Mouse (Mus musculus): Measurements from ENCODE around the gene Gm10428. TPM values are rescaled to one million over a fixed set of nuclear protein-coding genes. Genes with fewer than 3 reads are reported as not detected.
A peak's percentile ranks its signal among the peaks of the same experiment; 100 is the strongest.
"Not testable (repeated sequence)": the region's sequence is repeated elsewhere in the genome, so short reads cannot be mapped to it uniquely, and the experiment has no call there.

The Gm10428 gene
- polyA plus RNA-seq (2012; rRNA removed) = not detected in 2 replicates

GRCm38 (mm10) chr11:62752780-62753179 is at the start of gene Gm10428:
Gene Gm10428, plus strand, starts transcription at chr11:62753100.
- no peak for DNase-seq (ENCODE audit: low read depth)

- DNase-seq (ENCODE audit: low read depth) = no peak
Observed at GRCm38 (mm10) chr11:62706141-62706540, 46.8 kb upstream of the Gm10428 start.

- no peak for DNase-seq (ENCODE audit: low read depth)
Observed at GRCm38 (mm10) chr11:62708252-62708651, 44.6 kb upstream of the Gm10428 start.

GRCm38 (mm10) chr11:62710657-62711056 is 42.2 kb upstream of the Gm10428 start:
- no peak for DNase-seq (ENCODE audit: low read depth)

- no peak for DNase-seq (ENCODE audit: low read depth)
Observed at GRCm38 (mm10) chr11:62728276-62728675, 24.6 kb upstream of the Gm10428 start.

GRCm38 (mm10) chr11:62731311-62732021 is 21.4 kb upstream of the Gm10428 start, which contains the start of gene Zfp287:
Gene Zfp287, minus strand, starts transcription at chr11:62731905.
- no peak for DNase-seq (ENCODE audit: low read depth)

GRCm38 (mm10) chr11:62732022-62732387 is 20.9 kb upstream of the Gm10428 start:
- DNase-seq (ENCODE audit: low read depth) = no peak

GRCm38 (mm10) chr11:62732665-62733064 is 20.2 kb upstream of the Gm10428 start:
- no peak for DNase-seq (ENCODE audit: low read depth)

- DNase-seq (ENCODE audit: low read depth) = no peak
Observed at GRCm38 (mm10) chr11:62741186-62741585, 11.7 kb upstream of the Gm10428 start.

- no peak for DNase-seq (ENCODE audit: low read depth)
Observed at GRCm38 (mm10) chr11:62742261-62742957, 10.5 kb upstream of the Gm10428 start.

- no peak for DNase-seq (ENCODE audit: low read depth)
Observed at GRCm38 (mm10) chr11:62744103-62744502, 8.8 kb upstream of the Gm10428 start.

- DNase-seq (ENCODE audit: low read depth) = no peak
Observed at GRCm38 (mm10) chr11:62746001-62746533, 6.8 kb upstream of the Gm10428 start.

GRCm38 (mm10) chr11:62747227-62747626 is 5.7 kb upstream of the Gm10428 start:
- no peak for DNase-seq (ENCODE audit: low read depth)

- DNase-seq (ENCODE audit: low read depth) = no peak
Observed at GRCm38 (mm10) chr11:62748062-62748461, 4.8 kb upstream of the Gm10428 start.

- DNase-seq (ENCODE audit: low read depth) = not testable (repeated sequence)
Observed at GRCm38 (mm10) chr11:62749445-62749844, 3.5 kb upstream of the Gm10428 start.

GRCm38 (mm10) chr11:62752191-62752590 is 709 bp upstream of the Gm10428 start:
- no peak for DNase-seq (ENCODE audit: low read depth)

- peak; percentile 20 for DNase-seq (ENCODE audit: low read depth)
Observed at GRCm38 (mm10) chr11:62756456-62757142, 3.7 kb downstream of the Gm10428 start.

- no peak for DNase-seq (ENCODE audit: low read depth)
Observed at GRCm38 (mm10) chr11:62757143-62757507, 4.2 kb downstream of the Gm10428 start.

GRCm38 (mm10) chr11:62757906-62758305 is 5.0 kb downstream of the Gm10428 start:
- DNase-seq (ENCODE audit: low read depth) = no peak

- DNase-seq (ENCODE audit: low read depth) = no peak
Observed at GRCm38 (mm10) chr11:62758491-62758890, 5.6 kb downstream of the Gm10428 start.

- no peak for DNase-seq (ENCODE audit: low read depth)
Observed at GRCm38 (mm10) chr11:62760755-62761457, 8.0 kb downstream of the Gm10428 start.

GRCm38 (mm10) chr11:62776510-62776909 is 23.6 kb downstream of the Gm10428 start:
- DNase-seq (ENCODE audit: low read depth) = no peak
